Mouse (Mus musculus) midbrain, embryonic 11.5 days (tissue): ENCODE results near the gene Chtf18. TPM values are rescaled to one million over a fixed set of nuclear protein-coding genes. Genes with fewer than 3 reads are reported as not detected.

ENCODE experiments used
- ATAC-seq: fragments of 200-750 bp; cut with Nextera tagmentation; 2 replicates; pipeline ENCODE4 v1.8.0; 2017; ENCODE audit warnings: moderate TSS enrichment, moderate library complexity; ENCODE audit not compliant: low FRiP score
- DNase-seq: peaks from one replicate; pipeline ENCODE4 v3.0.0; 2015; ENCODE audit warnings: low spot score; ENCODE audit errors: missing footprints
- H3K27ac ChIP-seq: fragments of 300-500 bp; sonication (generic); 2 replicates; pipeline ENCODE4 v1.5.1; 2014; ENCODE audit warnings: low read depth, low read length
- H3K27me3 ChIP-seq: fragments of 300-500 bp; sonication (generic); 2 replicates; pipeline ENCODE4 v1.6.1; 2014; ENCODE audit warnings: mild to moderate bottlenecking, low read length, moderate library complexity, mixed read lengths; ENCODE audit not compliant: control insufficient read depth, insufficient read depth
- H3K36me3 ChIP-seq: fragments of 300-500 bp; sonication (generic); 2 replicates; pipeline ENCODE4 v1.6.1; 2014; ENCODE audit warnings: mild to moderate bottlenecking, low read length, moderate library complexity, mixed read lengths; ENCODE audit not compliant: control insufficient read depth, insufficient read depth
- H3K4me1 ChIP-seq: fragments of 300-500 bp; sonication (generic); 2 replicates; pipeline ENCODE4 v1.6.1; 2014; ENCODE audit warnings: low read length; ENCODE audit not compliant: control insufficient read depth, insufficient read depth
- H3K4me2 ChIP-seq: fragments of 300-500 bp; sonication (generic); 2 replicates; pipeline ENCODE4 v1.6.1; 2014; ENCODE audit warnings: mild to moderate bottlenecking, moderate library complexity
- H3K4me3 ChIP-seq: fragments of 300-500 bp; sonication (generic); 2 replicates; pipeline ENCODE4 v1.5.1; 2014; ENCODE audit warnings: low read depth, low read length
- H3K9ac ChIP-seq: fragments of 300-500 bp; sonication (generic); 2 replicates; pipeline ENCODE4 v1.6.1; 2014; ENCODE audit warnings: low read length
- H3K9me3 ChIP-seq: fragments of 300-500 bp; sonication (generic); 2 replicates; pipeline ENCODE4 v1.6.1; 2016; ENCODE audit warnings: low read length; ENCODE audit not compliant: control insufficient read depth
- whole genome bisulfite sequencing: fragments of 180-500 bp; shearing (Covaris S2); extraction: QIAGEN DNeasy Blood & Tissue Kit; methylation state at CpG from one replicate; pipeline ENCODE4 v1.1.7; 2014; 5-methylcytosine and 5-hydroxymethylcytosine counted together
- polyA plus RNA-seq: library from polyadenylated mRNA; unstranded; fragments of >200 nt; fragmentation: Nextera tagmentation; extraction: Ambion mirVana; gene quantifications from 2 replicates; pipeline ENCODE4 v1.2.1, GENCODE M21; 2014

The Chtf18 gene
- polyA plus RNA-seq, 1 experiment from 2014 or later, result 17.3 TPM

- H3K27ac ChIP-seq, result no peak overlapping the region
- H3K4me2 ChIP-seq, result no peak overlapping the region
- H3K4me1 ChIP-seq, result peaks cover 11% of the 10 kb centered on the region
- ATAC-seq, result no peak
- H3K27me3 ChIP-seq, result peaks cover 10% of the 10 kb centered on the region
- 96% methylated on average over 5 of the region's 5 CpGs for WGBS
- DNase-seq, result no peak
- H3K4me3 ChIP-seq, result no peak overlapping the region
- no peaks in the 10 kb centered on the region for H3K36me3 ChIP-seq
- H3K9me3 ChIP-seq, result no peaks in the 10 kb centered on the region
- H3K9ac ChIP-seq, result no peak overlapping the region
Observed at GRCm38 (mm10) chr17:25721476-25721875, 5.7 kb downstream of the Chtf18 start.

DNA sequence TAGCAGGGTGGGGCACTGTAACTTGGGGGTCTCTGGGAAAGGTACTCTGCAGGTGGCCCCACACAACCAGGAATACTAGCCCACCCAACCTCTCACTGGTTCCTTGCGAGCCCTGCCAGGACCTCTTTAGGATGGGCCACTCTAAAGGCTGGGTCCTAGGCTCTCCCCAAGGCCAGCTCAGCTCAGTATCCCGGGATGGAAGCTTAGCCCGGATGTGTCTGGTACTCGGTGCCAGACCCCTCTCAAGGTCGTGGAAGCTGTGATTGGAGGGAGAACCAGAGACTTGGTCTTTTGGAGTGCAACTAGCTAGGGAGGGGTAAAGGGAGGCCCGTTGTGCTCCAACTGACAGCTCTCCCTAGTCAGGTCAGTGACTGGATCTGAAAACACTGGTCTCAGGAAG, 9.5 kb downstream of the Chtf18 start:
- DNase-seq, result peak; percentile 85
- H3K9ac ChIP-seq, result peak overlapping the region; percentile 38
- peak; percentile 26; the same call in 1 of the 2 replicates for ATAC-seq
- H3K27me3 ChIP-seq, result peaks cover 15% of the 10 kb centered on the region
- no peak overlapping the region for H3K27ac ChIP-seq
- peaks cover 7% of the 10 kb centered on the region; the same call in 1 of the 2 replicates for H3K4me1 ChIP-seq
- peak overlapping the region; percentile 27 for H3K4me3 ChIP-seq
- no peaks in the 10 kb centered on the region for H3K36me3 ChIP-seq
- H3K9me3 ChIP-seq, result no peaks in the 10 kb centered on the region
- peak overlapping the region; percentile 59 for H3K4me2 ChIP-seq
- WGBS, result 9% methylated on average over 6 of the region's 6 CpGs

DNA sequence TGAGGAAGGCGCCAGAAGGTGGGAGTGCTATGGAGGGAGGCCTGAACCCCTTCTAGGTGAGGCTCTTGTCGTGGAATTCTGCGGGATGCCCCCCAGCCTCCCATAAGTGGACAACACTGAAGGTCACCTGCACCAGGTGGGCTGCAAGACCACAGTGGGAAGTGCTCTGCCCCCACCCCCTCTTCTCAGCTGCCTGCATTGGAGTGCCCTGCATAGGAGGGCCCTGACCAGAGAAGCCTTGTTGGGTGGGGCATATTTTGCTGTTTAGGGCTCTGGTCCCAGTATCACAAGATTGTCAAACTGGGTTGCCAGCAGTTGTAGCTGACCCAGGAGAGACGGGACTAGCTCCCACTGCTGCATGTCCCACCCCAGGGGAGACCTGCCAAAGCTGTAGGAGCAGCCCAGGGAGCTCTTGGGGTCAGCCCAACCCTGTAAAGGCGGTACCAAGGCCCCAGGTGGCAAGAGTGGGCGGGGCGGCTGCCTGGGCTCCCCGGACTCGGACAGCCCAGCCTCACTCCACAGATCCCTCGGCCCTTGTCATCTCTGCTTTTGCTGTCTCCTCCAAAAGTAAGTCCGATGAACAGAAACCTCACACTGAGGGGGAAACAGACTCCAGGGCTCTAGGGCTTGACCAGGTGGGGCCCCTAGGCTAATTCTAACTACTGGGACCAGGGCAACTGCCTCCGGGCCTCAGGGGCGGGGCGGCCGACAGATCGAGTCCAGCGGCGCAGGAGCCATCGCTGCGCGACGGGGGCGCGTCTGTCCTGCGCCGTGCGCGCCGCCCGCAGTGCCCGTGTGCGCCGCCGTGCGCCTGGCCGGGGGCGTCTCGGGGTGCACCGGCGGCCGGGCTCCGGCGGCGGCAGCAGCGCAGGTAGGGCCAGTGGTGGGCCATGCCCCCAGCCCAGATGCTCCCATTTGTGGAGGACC, 10.2 kb downstream of the Chtf18 start, which contains the start of gene Gng13:
Gene Gng13 (plus strand): TSS at position 461 of the 927 bp plus-strand sequence.
- Histone ChIP-seq H3K4me1 (peaks cover 7% of the 10 kb centered on the region; the same call in 1 of the 2 replicates), H3K27me3 (peaks cover 15% of the 10 kb centered on the region), H3K27ac (no peak within 1 kb of the TSS), H3K4me2 (peak within 1 kb of the TSS; percentile 59), H3K9ac (peak within 1 kb of the TSS; percentile 38), H3K9me3 (no peaks in the 10 kb centered on the region), H3K4me3 (peak within 1 kb of the TSS; percentile 27), H3K36me3 (no peaks in the 10 kb centered on the region)
- ATAC-seq, result peak; percentile 42; the same call in 1 of the 2 replicates
- DNase-seq, result peak; percentile 89
- WGBS, result 1% methylated on average over 42 of the region's 45 CpGs

DNA sequence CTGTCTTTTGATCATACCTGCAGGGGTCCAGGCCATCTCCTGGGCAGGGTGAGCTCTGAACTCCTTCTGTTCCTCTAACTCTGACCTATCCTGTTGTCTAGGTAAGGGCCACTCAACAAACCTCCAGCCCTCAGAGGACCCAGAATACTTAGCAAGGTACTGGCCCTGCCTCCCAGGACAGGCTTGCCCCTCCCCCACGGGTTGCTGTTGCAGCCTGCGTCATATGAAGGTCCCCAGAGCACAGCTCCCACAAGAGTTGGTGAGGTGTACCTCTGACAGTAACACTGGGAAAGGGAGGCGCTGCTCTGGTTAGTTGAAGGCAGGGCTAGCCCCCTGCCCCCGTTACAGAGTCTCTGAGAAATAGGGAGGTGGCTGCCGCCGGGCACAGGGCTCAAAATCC, 11.1 kb downstream of the Chtf18 start:
- H3K9ac ChIP-seq, result no peak overlapping the region
- no peaks in the 10 kb centered on the region for H3K36me3 ChIP-seq
- peaks cover 15% of the 10 kb centered on the region for H3K27me3 ChIP-seq
- no peak overlapping the region for H3K4me2 ChIP-seq
- no peak overlapping the region for H3K27ac ChIP-seq
- 9% methylated on average over 6 of the region's 6 CpGs for WGBS
- H3K9me3 ChIP-seq, result no peaks in the 10 kb centered on the region
- H3K4me1 ChIP-seq, result peaks cover 7% of the 10 kb centered on the region; the same call in 1 of the 2 replicates
- peak; percentile 85 for DNase-seq
- H3K4me3 ChIP-seq, result no peak overlapping the region
- ATAC-seq, result no peak

DNA sequence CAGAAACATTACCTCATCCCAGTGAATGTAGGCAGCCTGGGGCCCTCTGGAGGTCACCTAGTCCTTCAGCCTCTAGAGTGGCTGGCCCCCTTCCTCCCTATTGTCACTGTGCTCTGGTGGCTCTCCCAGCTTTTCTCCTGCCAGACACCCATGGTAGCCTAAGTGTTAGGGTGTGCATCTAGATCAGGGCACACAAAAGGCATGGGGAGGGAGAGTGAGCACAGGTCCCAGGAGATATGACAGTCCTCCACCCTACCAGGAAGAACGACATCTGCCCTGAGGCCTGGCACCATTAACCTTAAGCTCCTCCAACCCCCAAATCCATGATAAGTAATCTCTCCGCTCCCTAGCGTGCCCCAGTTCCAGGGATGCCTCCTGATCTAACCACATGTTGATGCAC, 11.6 kb downstream of the Chtf18 start:
- peak; percentile 57 for DNase-seq
- ATAC-seq, result no peak
- no peak overlapping the region for H3K27ac ChIP-seq
- H3K9ac ChIP-seq, result no peak overlapping the region
- no peak overlapping the region for H3K4me3 ChIP-seq
- H3K4me2 ChIP-seq, result no peak overlapping the region
- H3K36me3 ChIP-seq, result no peaks in the 10 kb centered on the region
- no peaks in the 10 kb centered on the region for H3K9me3 ChIP-seq
- 42% methylated on average over 3 of the region's 3 CpGs for WGBS
- peaks cover 7% of the 10 kb centered on the region; the same call in 1 of the 2 replicates for H3K4me1 ChIP-seq
- peaks cover 15% of the 10 kb centered on the region for H3K27me3 ChIP-seq

- H3K9me3 ChIP-seq, result no peaks in the 10 kb centered on the region
- no peaks in the 10 kb centered on the region for H3K36me3 ChIP-seq
- no peak overlapping the region for H3K27ac ChIP-seq
- WGBS, result 89% methylated on average over 4 of the region's 4 CpGs
- no peak overlapping the region for H3K9ac ChIP-seq
- peaks cover 4% of the 10 kb centered on the region for H3K27me3 ChIP-seq
- no peak for ATAC-seq
- no peaks in the 10 kb centered on the region; the same call in 1 of the 2 replicates for H3K4me1 ChIP-seq
- H3K4me3 ChIP-seq, result no peak overlapping the region
- DNase-seq, result peak; percentile 44
- H3K4me2 ChIP-seq, result no peak overlapping the region
Observed at GRCm38 (mm10) chr17:25711136-25711535, 16.1 kb downstream of the Chtf18 start.

GRCm38 (mm10) chr17:25709994-25710393, 17.2 kb downstream of the Chtf18 start:
- Histone ChIP-seq H3K4me2 (no peak overlapping the region), H3K36me3 (no peaks in the 10 kb centered on the region), H3K4me3 (no peak overlapping the region), H3K9me3 (no peaks in the 10 kb centered on the region), H3K9ac (no peak overlapping the region), H3K27me3 (no peaks in the 10 kb centered on the region), H3K27ac (no peak overlapping the region), H3K4me1 (no peaks in the 10 kb centered on the region)
- 93% methylated on average over 2 of the region's 2 CpGs for WGBS
- ATAC-seq (no peak), DNase-seq (peak; percentile 39)

- H3K4me1 ChIP-seq, result no peaks in the 10 kb centered on the region
Observed at GRCm38 (mm10) chr17:25700863-25701496, 26.2 kb downstream of the Chtf18 start.

DNA sequence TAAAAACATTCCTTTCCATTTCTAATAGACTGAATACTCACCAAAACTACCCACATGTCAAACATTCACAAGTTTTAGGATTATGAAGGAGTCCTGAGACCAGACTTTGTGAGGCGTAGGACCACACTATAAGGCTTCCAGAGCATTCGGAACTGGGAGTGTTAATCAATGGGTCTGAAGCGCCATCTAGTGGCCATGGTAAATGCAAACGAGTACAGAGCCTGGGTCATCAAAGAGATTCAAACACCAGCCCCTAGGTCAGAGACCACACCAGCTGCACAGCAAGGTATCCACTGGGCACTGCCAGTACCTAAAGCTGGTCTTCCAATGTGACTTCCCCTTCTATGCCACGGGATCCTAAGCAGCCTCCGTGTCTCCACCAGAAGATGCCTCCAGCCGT, 28.8 kb downstream of the Chtf18 start:
- DNase-seq (peak; percentile 98), ATAC-seq (0 out of 2 replicates have a peak, but pooled peaks have one; percentile 54)
- Histone ChIP-seq H3K27ac (no peak overlapping the region), H3K36me3 (no peaks in the 10 kb centered on the region), H3K9ac (no peak overlapping the region), H3K4me1 (no peaks in the 10 kb centered on the region), H3K27me3 (no peaks in the 10 kb centered on the region), H3K4me2 (no peak overlapping the region), H3K9me3 (no peaks in the 10 kb centered on the region), H3K4me3 (no peak overlapping the region)
- WGBS, result 8% methylated on average over 7 of the region's 7 CpGs

More at GRCm38 (mm10) chr17:25700863-25701496, 26.2 kb downstream of the Chtf18 start:
- H3K27ac ChIP-seq, result no peak overlapping the region
- H3K4me2 ChIP-seq, result no peak overlapping the region
- H3K27me3 ChIP-seq, result no peaks in the 10 kb centered on the region
- H3K9me3 ChIP-seq, result no peaks in the 10 kb centered on the region
- no peak overlapping the region for H3K9ac ChIP-seq
- no peaks in the 10 kb centered on the region for H3K36me3 ChIP-seq
- ATAC-seq (no peak), DNase-seq (peak; percentile 71)
- no peak overlapping the region for H3K4me3 ChIP-seq
- WGBS, result 58% methylated on average over 9 of the region's 9 CpGs
